Mouse (Mus musculus) embryonic facial prominence, embryonic 15.5 days (tissue): Measurements from ENCODE around the gene Slc9a8. TPM values are rescaled to one million over a fixed set of nuclear protein-coding genes. Genes with fewer than 3 reads are reported as not detected.

Experiments
- ATAC-seq: fragments of 200-750 bp; cut with Nextera tagmentation; 2 replicates; pipeline ENCODE4 v1.8.0; 2017; ENCODE audit warnings: low read depth, moderate TSS enrichment; ENCODE audit not compliant: insufficient number of reproducible peaks, low FRiP score, low TSS enrichment
- H3K27ac ChIP-seq: fragments of 300-500 bp; sonication (generic); replicated peaks from 2 replicates; pipeline ENCODE4 v1.5.1; 2015; ENCODE audit warnings: mild to moderate bottlenecking, inconsistent platforms
- H3K27me3 ChIP-seq: fragments of 300-500 bp; sonication (generic); 2 replicates; pipeline ENCODE4 v1.6.1; 2015; ENCODE audit warnings: inconsistent platforms
- H3K36me3 ChIP-seq: fragments of 300-500 bp; sonication (generic); 2 replicates; pipeline ENCODE4 v1.6.1; 2015; ENCODE audit warnings: mild to moderate bottlenecking, inconsistent platforms
- H3K4me1 ChIP-seq: fragments of 300-500 bp; sonication (generic); 2 replicates; pipeline ENCODE4 v1.6.1; 2015; ENCODE audit warnings: inconsistent platforms
- H3K4me2 ChIP-seq: fragments of 300-500 bp; sonication (generic); replicated peaks from 2 replicates; pipeline ENCODE4 v1.6.1; 2015; ENCODE audit warnings: mild to moderate bottlenecking, inconsistent platforms
- H3K4me3 ChIP-seq: fragments of 300-500 bp; sonication (generic); replicated peaks from 2 replicates; pipeline ENCODE4 v1.5.1; 2015; ENCODE audit warnings: mild to moderate bottlenecking, inconsistent platforms
- H3K9ac ChIP-seq: fragments of 300-500 bp; sonication (generic); 2 replicates; pipeline ENCODE4 v1.6.1; 2015; ENCODE audit warnings: inconsistent platforms
- H3K9me3 ChIP-seq: fragments of 300-500 bp; sonication (generic); replicated peaks from 2 replicates; pipeline ENCODE4 v1.6.1; 2016; ENCODE audit warnings: inconsistent platforms
- WGBS: fragments of 180-500 bp; shearing (Covaris S2); methylation state at CpG from one replicate; pipeline ENCODE4 v1.1.7; 2015; 5-methylcytosine and 5-hydroxymethylcytosine counted together
- polyA plus RNA-seq: library from polyadenylated mRNA; unstranded; fragments of >200 nt; fragmentation: Nextera tagmentation; extraction: Ambion mirVana; gene quantifications from 2 replicates; pipeline ENCODE4 v1.2.1, GENCODE M21; 2015

Slc9a8 gene
- polyA plus RNA-seq, 1 experiment from 2014 or later, result 20.5 TPM

GRCm38 (mm10) chr2:167514641-167515040 is 93.1 kb downstream of the Slc9a8 start:
- no peak overlapping the region for H3K27ac ChIP-seq
- no peak for ATAC-seq
- no peaks in the 10 kb centered on the region for H3K9me3 ChIP-seq
- no peak overlapping the region for H3K9ac ChIP-seq
- H3K4me3 ChIP-seq, result no peak overlapping the region
- H3K4me2 ChIP-seq, result no peak overlapping the region
- WGBS, result 94% methylated on average over 4 of the region's 4 CpGs
- H3K4me1 ChIP-seq, result no peaks in the 10 kb centered on the region
- H3K27me3 ChIP-seq, result no peaks in the 10 kb centered on the region
- H3K36me3 ChIP-seq, result peaks cover 88% of the 10 kb centered on the region

- 88% methylated on average over 5 of the region's 5 CpGs for WGBS
- Histone ChIP-seq H3K27me3 (no peaks in the 10 kb centered on the region), H3K27ac (no peak overlapping the region), H3K9ac (no peak overlapping the region), H3K9me3 (no peaks in the 10 kb centered on the region), H3K4me3 (no peak overlapping the region), H3K4me2 (no peak overlapping the region), H3K4me1 (no peaks in the 10 kb centered on the region), H3K36me3 (peaks cover 86% of the 10 kb centered on the region)
- no peak for ATAC-seq
These were observed 94.2 kb downstream of the Slc9a8 start for GRCm38 (mm10) chr2:167515688-167516087.

- no peak for ATAC-seq
- Histone ChIP-seq H3K4me3 (no peak overlapping the region), H3K9me3 (no peaks in the 10 kb centered on the region), H3K27me3 (no peaks in the 10 kb centered on the region), H3K4me1 (no peaks in the 10 kb centered on the region), H3K27ac (no peak overlapping the region), H3K9ac (no peak overlapping the region), H3K4me2 (no peak overlapping the region), H3K36me3 (peaks cover 48% of the 10 kb centered on the region)
- 73% methylated on average over 5 of the region's 5 CpGs for WGBS
These were observed 98.2 kb downstream of the Slc9a8 start for GRCm38 (mm10) chr2:167519606-167520252.

Other genes with a start within 250 kb of the Slc9a8 start
- 0.98 and 1.2 TPM in 2 replicates for gene Kcnb1, start 231.6 kb upstream of the Slc9a8 start, polyA plus RNA-seq
- gene Ptgis, start 181.1 kb upstream of the Slc9a8 start, polyA plus RNA-seq, result 33.1 and 33.3 TPM in 2 replicates
- gene B4galt5, start 72.5 kb upstream of the Slc9a8 start, polyA plus RNA-seq, result 11.5 and 14.8 TPM in 2 replicates
- 79.2 and 80.1 TPM in 2 replicates for gene Rnf114, start 70.9 kb downstream of the Slc9a8 start, polyA plus RNA-seq
- 14.5 and 16.2 TPM in 2 replicates for gene Spata2, start 71.2 kb downstream of the Slc9a8 start, polyA plus RNA-seq
- 82.9 and 104 TPM in 2 replicates for gene Snai1, start 116.5 kb downstream of the Slc9a8 start, polyA plus RNA-seq
- 292 and 294 TPM in 2 replicates for gene Ube2v1, start 210.4 kb downstream of the Slc9a8 start, polyA plus RNA-seq
- 6.1 and 10.0 TPM in 2 replicates for gene Gm20431, start 239.8 kb downstream of the Slc9a8 start, polyA plus RNA-seq